Mouse (Mus musculus) lung, embryonic 16.5 days (tissue): ENCODE measurements around the gene Slc43a2. TPM values are rescaled to one million over a fixed set of nuclear protein-coding genes. Genes with fewer than 3 reads are reported as not detected.
A peak's percentile ranks its signal among the peaks of the same experiment; 100 is the strongest.

Source experiments
- ATAC-seq: fragments of 200-750 bp; cut with Nextera tagmentation; 2 replicates; pipeline ENCODE4 v1.8.0; 2017; ENCODE audit warnings: low read depth, mild to moderate bottlenecking, moderate library complexity
- H3K27ac ChIP-seq: fragments of 300-500 bp; sonication (generic); 2 replicates; pipeline ENCODE4 v1.5.1; 2014; ENCODE audit warnings: mild to moderate bottlenecking, control low read depth, low read length
- H3K27me3 ChIP-seq: fragments of 300-500 bp; sonication (generic); 2 replicates; pipeline ENCODE4 v1.6.1; 2014; ENCODE audit warnings: low read depth, low read length, mixed read lengths; ENCODE audit not compliant: control insufficient read depth, insufficient read depth
- H3K36me3 ChIP-seq: fragments of 300-500 bp; sonication (generic); 2 replicates; pipeline ENCODE4 v1.6.1; 2014; ENCODE audit warnings: low read length; ENCODE audit not compliant: control insufficient read depth, insufficient read depth
- H3K4me1 ChIP-seq: fragments of 300-500 bp; sonication (generic); replicated peaks from 2 replicates; pipeline ENCODE4 v1.6.1; 2014; ENCODE audit warnings: low read length, mixed read lengths; ENCODE audit not compliant: control insufficient read depth, insufficient read depth
- H3K4me2 ChIP-seq: fragments of 300-500 bp; sonication (generic); 2 replicates; pipeline ENCODE4 v1.6.1; 2014; ENCODE audit warnings: low read depth, low read length, control low read depth
- H3K4me3 ChIP-seq: fragments of 300-500 bp; sonication (generic); 2 replicates; pipeline ENCODE4 v1.5.1; 2014; ENCODE audit warnings: mild to moderate bottlenecking, low read length, control low read depth
- H3K9ac ChIP-seq: fragments of 300-500 bp; sonication (generic); 2 replicates; pipeline ENCODE4 v1.6.1; 2014; ENCODE audit warnings: low read length, control low read depth
- H3K9me3 ChIP-seq: fragments of 300-500 bp; sonication (generic); 2 replicates; pipeline ENCODE4 v1.6.1; 2016; ENCODE audit warnings: low read length; ENCODE audit not compliant: control insufficient read depth
- WGBS: fragments of 180-500 bp; shearing (Covaris S2); extraction: QIAGEN DNeasy Blood & Tissue Kit; methylation state at CpG from one replicate; pipeline ENCODE4 v1.1.7; 2014; 5-methylcytosine and 5-hydroxymethylcytosine counted together
- polyA plus RNA-seq: library from polyadenylated mRNA; unstranded; fragments of >200 nt; fragmentation: Nextera tagmentation; extraction: Ambion mirVana; gene quantifications from 2 replicates; pipeline ENCODE4 v1.2.1, GENCODE M21; 2015

The Slc43a2 gene
- polyA plus RNA-seq, 1 experiment from 2014 or later = 7.4 TPM

- no peak overlapping the region for H3K4me3 ChIP-seq
- no peak overlapping the region for H3K27ac ChIP-seq
- H3K27me3 ChIP-seq = no peaks in the 10 kb centered on the region
- H3K4me1 ChIP-seq = peaks cover 34% of the 10 kb centered on the region
- H3K9ac ChIP-seq = no peak overlapping the region
- H3K9me3 ChIP-seq = no peaks in the 10 kb centered on the region
- H3K4me2 ChIP-seq = no peak overlapping the region
- ATAC-seq = no peak
- H3K36me3 ChIP-seq = no peaks in the 10 kb centered on the region
- 37% methylated on average over 4 of the region's 4 CpGs for WGBS
Observed at GRCm38 (mm10) chr11:75534286-75535033, 3.0 kb downstream of the Slc43a2 start.

GRCm38 (mm10) chr11:75535106-75535795 is 3.8 kb downstream of the Slc43a2 start:
- peaks cover 34% of the 10 kb centered on the region for H3K4me1 ChIP-seq
- H3K27ac ChIP-seq = no peak overlapping the region

GRCm38 (mm10) chr11:75536255-75537024 is 4.9 kb downstream of the Slc43a2 start:
- H3K4me1 ChIP-seq = peaks cover 39% of the 10 kb centered on the region
- H3K9me3 ChIP-seq = no peaks in the 10 kb centered on the region
- H3K27ac ChIP-seq = no peak overlapping the region
- no peak overlapping the region for H3K9ac ChIP-seq
- H3K4me2 ChIP-seq = no peak overlapping the region
- no peaks in the 10 kb centered on the region for H3K36me3 ChIP-seq
- H3K4me3 ChIP-seq = no peak overlapping the region
- no peak for ATAC-seq
- WGBS = 86% methylated on average over 12 of the region's 12 CpGs
- no peaks in the 10 kb centered on the region for H3K27me3 ChIP-seq

More at GRCm38 (mm10) chr11:75535106-75535795, 3.8 kb downstream of the Slc43a2 start:
- Histone ChIP-seq H3K27me3 (no peaks in the 10 kb centered on the region), H3K4me2 (no peak overlapping the region), H3K4me3 (no peak overlapping the region), H3K36me3 (no peaks in the 10 kb centered on the region), H3K9ac (no peak overlapping the region), H3K9me3 (no peaks in the 10 kb centered on the region)
- no peak for ATAC-seq
- 32% methylated on average over 13 of the region's 13 CpGs for WGBS

DNA sequence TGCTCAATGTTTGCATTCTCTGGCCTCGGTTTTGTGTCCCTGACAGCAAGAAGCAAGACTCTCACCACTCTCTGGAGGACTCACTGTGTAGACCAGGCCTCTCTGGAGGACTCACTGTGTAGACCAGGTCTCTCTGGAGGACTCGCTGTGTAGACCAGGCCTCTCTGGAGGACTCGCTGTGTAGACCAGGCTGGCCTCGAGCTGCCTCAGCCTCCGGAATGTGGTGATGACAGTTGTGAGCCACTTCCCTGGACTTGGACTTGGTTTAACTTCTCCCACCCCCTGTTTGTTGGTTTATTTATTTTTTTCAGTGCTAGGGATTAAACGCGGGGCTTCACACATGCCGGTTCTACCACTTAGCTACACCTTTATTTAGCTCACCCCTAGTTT is 5.5 kb downstream of the Slc43a2 start:
- Histone ChIP-seq H3K4me1 (peaks cover 39% of the 10 kb centered on the region), H3K27ac (no peak overlapping the region)

DNA sequence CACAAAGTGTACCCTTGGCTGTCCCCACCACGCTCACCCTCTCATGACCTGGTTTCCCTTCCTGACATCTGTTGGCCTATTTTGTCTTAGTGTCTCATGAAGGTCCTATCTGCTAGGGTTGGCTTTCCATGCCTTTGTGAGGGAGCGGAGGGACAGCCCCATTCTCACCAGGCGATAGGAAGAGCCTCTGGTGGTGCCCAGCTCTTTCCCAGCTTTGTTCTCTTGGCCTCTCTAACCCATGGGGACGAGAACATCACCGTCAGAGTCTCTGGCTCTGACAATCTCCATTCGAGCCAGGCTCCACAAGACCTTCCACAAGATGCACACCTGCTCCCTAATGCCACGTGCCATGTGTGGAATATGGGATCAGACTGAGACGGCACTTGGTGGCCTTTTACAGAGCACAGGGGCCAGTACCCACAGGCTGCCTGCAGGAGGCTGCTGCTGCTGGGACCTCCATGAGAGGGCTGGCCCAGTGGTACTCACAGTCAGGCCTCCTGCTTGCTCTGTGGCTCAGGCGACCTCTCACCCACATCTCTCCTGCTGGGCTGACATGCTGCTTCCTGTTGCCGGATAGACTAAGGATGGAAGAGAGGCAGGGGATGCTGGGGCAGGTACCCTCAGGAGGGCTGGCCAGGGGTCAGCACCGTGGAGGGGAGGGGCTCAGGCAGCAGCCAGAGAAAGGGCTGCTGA is 6.1 kb downstream of the Slc43a2 start:
- H3K9ac ChIP-seq = 0 out of 2 replicates have a peak overlapping the region, but pooled peaks have one; percentile 23
- H3K27ac ChIP-seq = peak overlapping the region; percentile 89
- H3K4me2 ChIP-seq = no peak overlapping the region
- H3K27me3 ChIP-seq = no peaks in the 10 kb centered on the region
- no peaks in the 10 kb centered on the region for H3K36me3 ChIP-seq
- no peaks in the 10 kb centered on the region for H3K9me3 ChIP-seq
- no peak overlapping the region for H3K4me3 ChIP-seq
- H3K4me1 ChIP-seq = peaks cover 33% of the 10 kb centered on the region
- ATAC-seq = peak; percentile 51
- WGBS = 36% methylated on average over 11 of the region's 11 CpGs

More for the DNA sequence above, 5.5 kb downstream of the Slc43a2 start:
- Histone ChIP-seq H3K9ac (no peak overlapping the region), H3K4me2 (no peak overlapping the region), H3K4me3 (no peak overlapping the region), H3K36me3 (no peaks in the 10 kb centered on the region), H3K27me3 (no peaks in the 10 kb centered on the region), H3K9me3 (no peaks in the 10 kb centered on the region)
- ATAC-seq = no peak
- WGBS = 69% methylated on average over 8 of the region's 8 CpGs

DNA sequence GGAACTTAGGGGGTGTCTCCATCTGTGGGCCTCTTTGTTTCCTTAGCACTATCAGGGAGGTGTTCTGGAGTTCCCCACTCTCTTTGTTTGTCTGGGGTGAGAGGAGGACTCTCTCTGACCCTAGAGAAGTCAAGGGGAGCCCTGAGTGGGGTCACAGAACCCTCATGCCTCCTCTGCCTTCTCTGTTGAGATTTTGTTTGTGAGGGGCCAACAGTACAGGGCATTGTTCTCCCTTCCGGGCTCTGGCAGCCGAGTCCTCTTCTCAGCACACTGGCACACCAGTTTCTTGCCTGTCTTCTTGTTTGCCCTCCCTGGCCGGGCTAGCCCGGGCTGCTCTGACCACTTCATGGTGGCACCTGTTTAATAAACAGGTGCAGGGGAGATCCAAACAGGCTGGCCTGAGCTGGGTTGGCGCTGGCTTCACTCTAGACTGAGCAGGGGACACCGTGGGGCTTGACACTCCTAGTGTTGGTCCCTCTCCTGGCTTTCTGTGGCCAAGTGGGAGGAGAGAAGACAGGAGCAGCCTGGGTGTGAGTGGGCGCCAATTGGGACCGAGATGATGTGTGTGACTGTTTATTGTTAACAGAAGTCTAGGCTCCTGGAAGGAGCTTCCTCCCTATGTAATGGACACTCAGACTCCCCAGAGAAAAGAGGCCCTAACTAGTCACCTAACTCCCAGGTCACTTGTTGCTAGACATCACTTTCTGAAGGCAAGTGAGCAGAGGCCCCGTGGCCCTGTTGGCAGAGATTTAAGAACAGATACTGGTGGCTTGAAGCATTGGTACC is 6.9 kb downstream of the Slc43a2 start:
- ATAC-seq = peak; percentile 61
- Histone ChIP-seq H3K27ac (peak overlapping the region; percentile 89), H3K4me3 (no peak overlapping the region), H3K9ac (0 out of 2 replicates have a peak overlapping the region, but pooled peaks have one; percentile 23), H3K36me3 (no peaks in the 10 kb centered on the region), H3K9me3 (no peaks in the 10 kb centered on the region), H3K4me1 (peaks cover 27% of the 10 kb centered on the region), H3K4me2 (no peak overlapping the region), H3K27me3 (no peaks in the 10 kb centered on the region)
- WGBS = 38% methylated on average over 9 of the region's 9 CpGs

GRCm38 (mm10) chr11:75538970-75539299 is 7.4 kb downstream of the Slc43a2 start:
- ATAC-seq = no peak
- Histone ChIP-seq H3K9me3 (no peaks in the 10 kb centered on the region), H3K4me1 (peaks cover 26% of the 10 kb centered on the region), H3K4me2 (no peak overlapping the region), H3K9ac (no peak overlapping the region), H3K36me3 (no peaks in the 10 kb centered on the region), H3K4me3 (no peak overlapping the region), H3K27ac (peak overlapping the region; percentile 89), H3K27me3 (no peaks in the 10 kb centered on the region)
- whole genome bisulfite sequencing = 67% methylated on average over 13 of the region's 13 CpGs

GRCm38 (mm10) chr11:75540209-75540608 is 8.7 kb downstream of the Slc43a2 start:
- no peak overlapping the region for H3K9ac ChIP-seq
- H3K4me2 ChIP-seq = no peak overlapping the region
- no peaks in the 10 kb centered on the region for H3K9me3 ChIP-seq
- no peak overlapping the region; the same call in 1 of the 2 replicates for H3K27ac ChIP-seq
- H3K36me3 ChIP-seq = no peaks in the 10 kb centered on the region
- peaks cover 22% of the 10 kb centered on the region for H3K4me1 ChIP-seq
- 72% methylated on average over 8 of the region's 8 CpGs for WGBS
- ATAC-seq = no peak
- H3K27me3 ChIP-seq = no peaks in the 10 kb centered on the region
- H3K4me3 ChIP-seq = no peak overlapping the region
